Mouse (Mus musculus) urinary bladder, adult 2 months (tissue): Measurements from ENCODE around the gene Adam17. TPM values are rescaled to one million over a fixed set of nuclear protein-coding genes. Genes with fewer than 3 reads are reported as not detected.
"Not testable (repeated sequence)": the region's sequence is repeated elsewhere in the genome, so short reads cannot be mapped to it uniquely, and the experiment has no call there.

ENCODE experiments used
- DNase-seq: peaks from one replicate; pipeline ENCODE4 v3.0.0; 2022; ENCODE audit warnings: low spot score
- polyA plus RNA-seq: library from polyadenylated mRNA; depleted of rRNA; stranded (reverse); fragments of >200 nt; gene quantifications from 2 replicates; pipeline ENCODE4 v1.2.3, GENCODE M21; 2012; rRNA removed

Adam17 gene
- 26.5 and 28.8 TPM in 2 replicates for polyA plus RNA-seq

- DNase-seq = peak; percentile 94
Observed at GRCm38 (mm10) chr12:21373100-21373819, at the start of gene Adam17. TSS of gene Adam17 (minus strand) at chr12:21373632.

- no peak for DNase-seq
Observed at GRCm38 (mm10) chr12:21418621-21419131, 45.2 kb upstream of the Adam17 start.

GRCm38 (mm10) chr12:21418083-21418482, 44.7 kb upstream of the Adam17 start:
- no peak for DNase-seq

- DNase-seq = peak; percentile 89
Observed at GRCm38 (mm10) chr12:21417100-21418070, 44.0 kb upstream of the Adam17 start, which contains the start of gene Ywhaq. TSS of gene Ywhaq (minus strand) at chr12:21417637.

- DNase-seq = no peak
Observed at GRCm38 (mm10) chr12:21416506-21416905, 43.1 kb upstream of the Adam17 start.

GRCm38 (mm10) chr12:21410620-21411019, 37.2 kb upstream of the Adam17 start:
- DNase-seq = no peak

GRCm38 (mm10) chr12:21409651-21410050, 36.2 kb upstream of the Adam17 start:
- no peak for DNase-seq

- no peak for DNase-seq
Observed at GRCm38 (mm10) chr12:21408789-21409367, 35.4 kb upstream of the Adam17 start.

GRCm38 (mm10) chr12:21402771-21403170, 29.3 kb upstream of the Adam17 start:
- DNase-seq = no peak

- no peak for DNase-seq
Observed at GRCm38 (mm10) chr12:21386201-21386600, 12.8 kb upstream of the Adam17 start.

- not testable (repeated sequence) for DNase-seq
Observed at GRCm38 (mm10) chr12:21378765-21379346, 5.4 kb upstream of the Adam17 start.

GRCm38 (mm10) chr12:21375376-21376157, 2.1 kb upstream of the Adam17 start:
- no peak for DNase-seq

GRCm38 (mm10) chr12:21373820-21374475, 516 bp upstream of the Adam17 start:
- no peak for DNase-seq

GRCm38 (mm10) chr12:21370035-21370611, 3.3 kb downstream of the Adam17 start:
- DNase-seq = no peak

GRCm38 (mm10) chr12:21369087-21369410, 4.4 kb downstream of the Adam17 start:
- DNase-seq = no peak

GRCm38 (mm10) chr12:21368376-21369086, 4.9 kb downstream of the Adam17 start:
- DNase-seq = no peak

- no peak for DNase-seq
Observed at GRCm38 (mm10) chr12:21364624-21365435, 8.6 kb downstream of the Adam17 start.

GRCm38 (mm10) chr12:21363195-21363594, 10.2 kb downstream of the Adam17 start:
- DNase-seq = no peak
